Mouse (Mus musculus) neural tube, embryonic 10.5 days (tissue): ENCODE measurements around the gene Mtnr1b.
"Not testable (repeated sequence)": the region's sequence is repeated elsewhere in the genome, so short reads cannot be mapped to it uniquely, and the experiment has no call there.

Source experiments
- DNase-seq: peaks from one replicate; pipeline ENCODE4 v3.0.0-alpha.2; 2017; ENCODE audit warnings: low spot score; ENCODE audit errors: extremely low spot score

Gene Mtnr1b

DNA sequence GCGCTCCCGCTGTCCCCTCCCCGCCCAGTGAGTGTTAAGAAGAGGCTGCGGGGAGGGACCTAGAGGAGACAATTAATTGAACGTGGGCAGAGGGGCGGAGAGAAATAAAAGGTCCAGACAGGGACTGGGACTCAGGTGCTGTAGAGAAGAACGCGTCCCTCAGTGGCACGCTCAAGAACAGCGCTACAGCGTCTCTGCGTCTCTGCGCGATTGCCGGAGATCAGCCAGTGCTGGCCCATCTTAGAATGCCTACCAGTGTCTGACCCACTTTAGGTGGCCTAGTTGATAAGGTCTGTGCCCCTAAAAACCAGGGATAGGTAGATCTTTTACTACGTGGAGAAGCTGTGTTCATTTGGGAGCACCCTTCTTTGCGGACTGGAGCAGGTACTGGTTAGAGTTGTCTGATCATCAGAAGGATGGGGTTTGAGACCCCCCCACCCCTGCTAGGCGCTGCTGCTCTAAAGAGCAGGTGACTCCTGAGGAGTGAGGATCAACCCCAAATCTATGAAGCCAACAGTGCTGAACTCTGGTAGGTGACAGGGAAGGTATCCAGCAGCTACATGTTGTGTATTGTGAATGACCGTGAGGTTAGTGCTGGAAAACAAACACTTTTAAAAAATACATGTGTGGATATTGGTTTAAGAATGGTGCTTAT, at the start of gene Mtnr1b:
Gene Mtnr1b, minus strand, starts transcription at position 51 of the 655 bp plus-strand sequence.
- no peak for DNase-seq

DNA sequence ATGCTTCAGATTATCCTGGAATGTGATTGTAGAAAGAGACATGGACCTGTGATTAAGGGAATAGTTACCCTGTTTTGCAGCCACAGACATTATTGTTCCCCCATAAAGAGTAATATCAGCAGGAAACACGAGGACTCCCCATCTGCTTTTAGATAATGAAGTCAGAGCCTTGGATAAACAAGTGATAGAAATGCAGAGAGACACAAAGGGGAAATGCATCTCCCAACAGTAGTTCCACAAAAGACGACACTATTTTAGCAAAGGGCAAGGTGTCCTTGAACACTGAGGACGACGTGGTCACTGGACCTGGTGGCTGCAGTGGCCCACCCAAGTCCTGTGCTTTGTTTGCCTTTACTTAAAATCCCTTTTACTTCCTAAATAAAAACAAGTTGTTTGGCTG, 45.9 kb upstream of the Mtnr1b start:
- DNase-seq: no peak

DNA sequence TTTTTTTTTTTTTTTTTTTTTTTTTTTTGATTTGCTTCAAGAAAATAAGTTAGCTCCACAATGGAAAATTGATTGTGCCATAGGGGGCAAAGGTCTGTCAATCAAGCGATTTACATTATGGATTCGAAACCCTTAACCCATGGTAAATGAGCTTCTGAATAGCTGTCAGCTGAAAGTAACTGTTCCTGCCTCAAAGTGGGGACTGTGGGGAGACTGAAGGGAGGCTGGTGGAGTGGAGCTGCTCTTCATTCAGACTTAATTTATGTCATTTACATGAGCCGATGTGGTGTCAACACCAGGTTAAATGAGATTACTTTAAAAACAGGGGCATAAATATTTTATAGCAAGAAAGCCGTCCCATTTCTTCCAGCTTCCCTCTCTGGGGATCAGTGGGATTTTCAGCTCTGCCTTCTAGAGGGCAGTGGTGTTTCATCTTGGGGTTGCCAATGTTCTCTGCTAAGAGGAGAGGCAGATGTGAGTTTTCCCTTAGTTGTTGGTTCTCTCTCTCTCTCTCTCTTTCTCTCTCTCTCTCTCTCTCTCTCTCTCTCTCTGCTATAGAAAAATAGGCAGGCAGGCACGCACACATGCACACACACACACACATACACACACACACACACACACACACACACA, 45.1 kb upstream of the Mtnr1b start:
- DNase-seq: no peak

DNA sequence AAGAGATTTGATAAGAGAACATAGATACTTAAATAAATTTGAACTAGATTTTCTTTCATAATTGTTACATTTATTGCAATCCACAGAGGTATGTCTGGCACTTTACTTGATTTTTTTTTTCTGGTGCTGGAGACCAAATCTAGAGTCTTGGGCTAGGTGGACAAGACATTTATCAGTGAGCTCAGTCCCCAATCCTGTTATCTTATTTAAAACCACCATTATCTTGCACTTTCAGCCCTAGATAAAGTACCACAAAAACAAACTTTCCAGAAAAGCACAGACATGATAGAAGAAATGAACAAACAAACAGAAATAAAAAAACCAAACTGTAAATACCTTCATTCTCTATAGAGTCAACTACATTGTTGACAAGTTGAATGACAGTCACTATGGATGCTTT, 42.2 kb upstream of the Mtnr1b start:
- DNase-seq: no peak

DNA sequence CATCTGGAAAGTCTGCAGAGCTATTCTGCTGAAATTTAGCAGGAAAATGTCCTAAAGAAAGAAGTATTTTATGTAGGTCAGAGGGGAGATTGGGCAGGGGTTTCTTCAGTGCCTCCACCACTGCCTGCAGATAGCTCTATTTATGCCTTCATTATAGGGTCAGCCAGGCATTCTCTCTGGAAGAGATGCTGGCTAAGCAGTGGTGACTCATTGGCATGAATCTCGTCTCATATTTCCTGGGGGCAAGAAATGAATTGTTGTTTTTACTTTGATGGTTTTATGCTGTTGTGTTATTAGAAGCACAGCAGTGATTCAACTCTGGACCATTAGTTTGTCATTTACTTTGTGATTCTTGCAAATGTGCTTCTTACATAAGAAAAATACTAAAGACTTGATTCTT, 38.4 kb upstream of the Mtnr1b start:
- no peak for DNase-seq

DNA sequence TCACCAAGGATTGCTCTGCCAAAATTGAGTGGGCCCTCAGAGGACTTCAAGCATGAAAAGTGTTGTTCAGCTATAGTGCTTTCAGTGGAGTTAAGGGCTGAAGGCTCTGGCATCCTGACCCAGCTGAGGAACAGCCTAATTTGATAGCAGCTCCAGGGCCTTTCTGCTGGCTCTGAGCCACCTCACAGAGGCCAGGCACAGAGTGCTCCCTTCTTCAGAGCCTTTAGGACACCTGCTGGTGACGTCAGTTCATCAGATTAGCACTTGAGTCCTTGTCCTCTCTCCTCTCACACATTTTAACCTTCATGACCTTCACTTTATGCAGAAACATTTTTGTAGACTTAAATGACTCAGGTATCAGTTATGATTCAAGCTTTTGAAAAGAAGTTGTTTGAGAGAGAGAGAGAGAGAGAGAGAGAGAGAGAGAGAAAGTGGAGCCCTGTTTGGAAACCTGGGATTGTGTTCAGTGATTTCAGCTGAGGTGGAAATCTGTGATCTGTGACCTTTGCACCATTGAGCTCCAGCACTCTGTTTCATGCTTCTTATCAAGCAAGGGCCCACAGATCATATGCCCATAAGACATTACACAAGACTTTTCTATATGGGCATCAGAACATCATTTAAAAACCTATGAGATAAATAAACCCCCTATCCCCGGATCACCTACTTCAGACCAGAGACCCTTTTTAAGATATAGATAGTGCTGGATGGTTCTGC, 35.2 kb upstream of the Mtnr1b start:
- DNase-seq: no peak

DNA sequence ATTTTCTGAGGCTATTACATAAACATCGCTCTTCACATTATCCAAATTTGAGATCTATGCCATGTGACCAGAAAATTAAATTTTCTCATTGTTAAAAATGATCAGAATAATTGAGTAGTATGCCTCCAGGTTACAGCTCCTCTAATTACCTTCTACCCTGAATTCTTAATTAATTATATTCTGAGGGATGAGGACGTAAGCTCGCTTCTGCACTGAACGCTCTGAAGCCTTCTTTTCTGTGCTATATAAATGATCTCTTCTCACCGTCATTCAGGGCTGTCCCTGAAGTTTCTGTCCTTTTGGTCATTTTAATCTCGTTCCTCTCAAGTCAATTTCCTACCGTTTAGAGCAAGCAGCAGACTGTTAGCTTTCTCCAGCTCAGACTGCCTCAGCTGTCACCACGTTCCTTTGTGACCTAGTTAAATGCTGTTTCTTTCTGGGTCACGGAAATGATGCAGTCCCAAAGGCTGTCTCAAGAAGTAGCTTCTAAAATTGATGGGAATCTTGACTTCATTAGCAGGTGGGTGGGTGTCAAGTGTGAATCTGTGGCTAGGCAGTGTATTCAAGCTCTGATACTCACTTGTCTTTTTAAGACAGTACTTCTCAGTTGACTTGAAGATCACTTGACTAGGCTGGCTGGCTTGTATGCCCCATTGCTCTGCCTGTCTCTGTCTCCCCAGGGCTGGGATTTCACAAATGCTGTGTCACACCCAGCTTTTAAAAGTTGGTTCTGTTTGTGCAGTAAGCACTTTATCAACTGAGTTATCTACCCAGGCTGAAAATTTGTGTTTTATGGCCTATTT, 29.8 kb upstream of the Mtnr1b start:
- DNase-seq: no peak

DNA sequence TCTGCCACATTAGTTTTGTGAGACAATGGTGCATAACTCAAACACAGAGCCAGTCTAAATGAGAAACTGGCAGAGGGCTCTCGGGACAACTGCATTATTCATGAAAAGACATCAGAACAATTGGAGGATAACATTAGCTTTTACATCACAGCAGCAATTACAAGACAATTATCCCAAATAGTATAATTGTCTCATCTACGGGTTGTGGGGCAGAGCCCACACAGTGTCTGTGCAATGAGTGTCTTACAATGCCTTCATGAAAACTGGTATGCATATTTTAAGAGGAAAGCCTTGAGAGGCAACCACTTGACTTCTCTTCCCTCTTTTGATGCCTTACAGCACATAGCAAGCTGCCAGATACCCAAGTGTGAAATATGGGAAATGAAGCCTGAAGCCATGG, 23.8 kb upstream of the Mtnr1b start:
- DNase-seq: no peak

DNA sequence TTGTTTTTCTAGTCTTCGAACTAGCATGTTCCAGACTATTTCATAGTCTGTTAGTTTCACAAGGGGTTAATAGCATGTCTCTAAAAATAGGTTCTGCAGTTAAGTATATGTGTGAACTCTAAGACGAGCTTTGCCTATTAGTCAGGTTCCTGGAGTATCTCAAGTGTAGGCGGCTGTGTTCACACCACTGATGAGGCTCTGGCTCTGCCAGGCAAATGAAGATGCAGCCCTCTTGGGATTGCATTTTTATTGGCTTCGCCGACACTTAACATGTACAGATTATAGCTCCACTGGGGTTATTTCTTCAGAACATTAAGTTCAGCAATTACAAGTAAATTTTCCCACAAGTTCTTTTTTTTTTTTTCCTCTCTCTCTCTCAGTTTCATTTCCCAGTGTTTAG, 12.4 kb upstream of the Mtnr1b start:
- DNase-seq: no peak

DNA sequence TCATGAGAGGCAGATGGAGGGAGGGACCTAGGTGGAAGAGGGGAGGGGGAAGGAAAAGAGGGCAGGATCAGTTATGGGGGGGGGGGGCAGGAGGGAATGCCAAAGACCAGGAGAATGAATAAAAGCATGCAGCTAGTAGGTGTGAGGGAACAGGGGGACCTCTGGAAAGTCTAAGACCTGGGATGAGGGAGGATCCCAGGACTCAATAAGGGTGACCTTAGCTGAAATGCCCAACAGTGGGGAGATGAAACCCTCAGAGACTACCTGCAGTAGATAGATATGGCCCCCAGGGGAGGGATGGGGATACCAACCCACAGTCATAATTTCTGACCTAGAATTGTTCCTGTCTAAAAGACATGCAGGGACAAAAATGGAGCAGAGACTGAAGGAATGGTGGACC, 6.4 kb upstream of the Mtnr1b start:
- DNase-seq: no peak

DNA sequence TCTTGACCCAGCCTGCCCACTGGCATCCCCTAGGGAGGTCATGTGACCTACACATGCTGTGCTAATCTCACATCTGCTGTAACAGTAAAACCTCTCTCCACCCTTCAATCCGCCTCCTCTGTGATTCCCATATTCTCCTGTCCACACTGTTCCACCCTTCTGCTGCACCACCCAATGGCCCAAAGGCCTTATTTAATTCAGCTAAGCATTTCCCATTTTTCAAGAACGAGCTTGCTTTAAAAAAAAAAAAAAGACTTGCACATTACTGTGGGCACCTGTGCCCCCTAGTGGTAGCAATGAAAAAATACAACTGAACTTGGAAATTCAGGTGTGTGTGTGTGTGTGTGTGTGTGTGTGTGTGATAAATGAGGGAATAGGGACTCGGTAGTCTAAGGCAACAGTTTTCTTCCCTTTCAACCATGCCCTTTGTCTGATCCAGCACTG, 5.8 kb upstream of the Mtnr1b start:
- DNase-seq: peak; percentile 38

DNA sequence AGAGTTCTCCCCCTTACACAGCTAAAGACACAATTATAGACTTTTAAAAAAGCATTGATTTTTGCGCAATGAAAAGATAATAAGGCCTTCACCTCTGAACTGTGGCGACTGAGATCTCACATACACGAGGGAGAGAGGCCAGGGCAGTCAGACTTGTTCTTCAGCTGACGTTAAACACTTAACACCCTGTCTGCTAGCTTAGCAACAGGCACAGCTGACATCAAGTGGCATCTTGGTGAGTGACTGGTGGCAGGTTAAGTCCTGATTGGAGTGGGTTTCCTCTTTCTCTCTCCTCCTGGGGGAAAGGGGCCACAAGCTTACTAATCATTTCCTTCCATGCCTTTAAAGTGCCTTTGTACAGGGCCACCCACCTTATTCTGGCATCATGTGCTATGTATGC, 4.3 kb downstream of the Mtnr1b start:
- no peak for DNase-seq

DNA sequence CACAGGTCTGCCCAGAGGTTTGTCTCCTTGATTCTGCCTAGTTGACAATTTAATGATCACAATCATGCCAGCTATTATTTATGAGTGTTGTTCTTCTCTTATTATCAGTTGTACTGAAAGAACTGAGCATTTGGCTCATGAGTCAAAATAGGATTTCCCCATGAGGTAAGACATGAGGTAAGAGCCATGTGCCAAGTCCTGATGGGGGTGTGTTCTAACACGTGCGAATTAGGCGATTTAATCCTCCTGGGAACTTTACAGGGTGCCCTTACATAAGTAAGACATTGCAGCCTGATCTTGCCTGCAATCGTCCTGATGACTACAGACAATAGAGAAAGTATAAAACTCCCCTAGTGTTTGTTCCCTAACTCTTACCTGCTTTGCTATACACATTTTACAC, 4.9 kb downstream of the Mtnr1b start:
- DNase-seq: no peak

DNA sequence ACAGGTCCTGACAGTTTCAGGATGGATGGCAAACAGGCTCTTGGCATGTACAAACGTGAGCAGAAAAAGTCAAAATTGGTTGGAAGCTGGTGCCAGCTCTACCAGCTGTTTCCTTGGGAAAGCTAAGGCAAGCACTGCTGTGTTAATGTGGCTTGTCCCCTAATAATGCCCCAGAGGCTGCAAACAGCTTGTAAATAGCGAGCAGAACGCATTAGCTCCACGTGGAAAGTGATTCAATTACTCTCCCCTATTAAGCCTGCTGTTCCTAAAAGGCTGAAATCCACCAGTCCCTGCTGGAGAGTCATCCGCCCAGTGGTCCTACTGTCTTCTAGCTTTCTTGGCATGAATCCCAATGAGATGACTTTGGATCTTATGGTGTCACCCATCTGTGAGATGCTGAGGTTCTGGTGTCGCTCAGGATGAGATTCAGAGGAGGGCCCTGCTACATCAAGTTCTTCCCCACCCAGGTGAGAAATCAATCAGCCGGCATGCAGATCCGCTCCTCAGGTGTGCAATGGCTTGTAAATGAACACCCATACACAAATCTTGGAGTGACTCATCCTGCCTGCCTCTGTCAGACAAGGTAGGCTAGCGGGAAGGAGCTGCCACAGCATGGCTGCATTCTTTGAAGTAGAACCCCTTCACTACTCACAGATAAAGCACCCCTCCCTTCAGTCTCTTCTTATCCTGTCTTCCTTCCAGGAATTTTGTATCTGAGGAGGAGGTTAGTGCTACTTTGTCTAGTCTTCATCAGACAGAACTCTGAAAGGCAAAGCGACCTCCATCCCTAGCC, 7.9 kb downstream of the Mtnr1b start:
- DNase-seq: no peak

DNA sequence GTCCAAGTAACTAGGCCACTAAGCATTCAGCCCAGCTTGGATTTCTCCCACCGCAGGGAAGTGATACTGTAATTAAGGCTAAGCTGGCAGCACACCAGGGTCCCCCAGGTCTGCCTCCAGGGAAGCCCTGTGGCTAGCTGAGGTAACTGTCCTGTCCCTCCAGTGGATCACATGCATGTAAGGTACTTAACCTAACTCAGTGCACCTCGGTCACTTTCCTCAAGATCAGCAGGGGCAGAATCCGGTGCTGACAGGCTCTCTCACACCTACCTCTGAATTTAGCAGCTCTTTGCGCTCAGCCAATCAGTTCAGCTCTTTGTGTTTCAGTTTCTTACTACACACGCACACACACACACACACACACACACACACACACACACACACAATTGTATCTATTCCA, 13.0 kb downstream of the Mtnr1b start:
- no peak for DNase-seq

DNA sequence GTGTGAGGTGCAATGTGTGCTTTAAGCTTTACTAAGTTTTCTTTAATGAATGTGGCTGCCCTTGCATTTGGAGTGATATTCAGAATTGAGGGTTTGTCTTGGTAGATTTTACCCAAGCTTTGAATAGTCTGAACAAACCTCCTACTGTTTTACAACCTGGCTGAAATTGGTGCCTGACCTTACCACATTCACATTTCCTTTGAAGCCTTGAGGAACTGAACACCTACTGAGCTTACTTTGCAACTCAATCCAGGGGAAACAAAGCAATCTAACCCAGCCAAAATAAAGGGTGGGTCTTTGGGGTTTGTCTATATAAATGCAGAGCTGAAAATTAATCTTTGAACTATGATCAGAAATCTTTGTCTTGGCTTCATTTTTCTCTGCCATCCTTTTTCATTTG, 23.6 kb downstream of the Mtnr1b start:
- DNase-seq: no peak

DNA sequence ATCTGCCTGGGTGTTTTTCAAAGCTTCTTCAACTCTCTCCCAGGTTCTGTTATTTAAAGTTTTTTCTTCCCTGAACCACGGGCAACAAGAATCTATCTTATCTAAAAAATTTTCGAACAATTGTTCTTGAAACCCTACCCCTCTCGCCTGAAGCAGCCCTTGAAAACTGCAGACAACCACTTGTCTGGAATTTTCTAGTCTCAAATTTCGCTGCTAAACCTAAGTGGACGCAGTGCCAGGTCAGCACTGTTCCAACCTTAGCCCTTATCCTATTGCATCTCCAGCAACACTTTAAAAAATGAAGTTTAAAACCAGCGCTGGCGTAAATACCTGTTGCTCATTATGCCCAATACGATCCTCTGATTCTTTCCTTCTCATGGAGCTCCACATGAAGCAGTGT, 29.0 kb downstream of the Mtnr1b start:
- DNase-seq: no peak

DNA sequence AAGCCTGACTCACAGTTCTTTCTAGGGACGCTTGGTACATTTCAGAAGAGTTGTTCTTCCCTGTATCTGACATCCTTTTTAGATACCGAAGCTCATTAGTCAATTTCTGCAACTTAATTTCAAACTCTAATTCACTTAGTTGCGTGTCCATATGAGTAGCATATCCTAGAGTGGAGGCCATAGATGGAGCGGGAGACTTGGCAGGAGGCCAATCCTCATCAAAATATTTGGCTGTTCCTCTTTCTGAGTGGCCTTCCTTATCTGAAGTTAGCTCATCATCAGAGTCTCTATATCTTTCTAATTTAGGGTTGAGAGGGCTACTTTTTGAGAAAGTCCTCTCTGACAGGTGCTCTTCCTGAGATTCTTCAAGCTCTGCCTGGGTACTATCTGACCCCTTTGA, 29.4 kb downstream of the Mtnr1b start:
- not testable (repeated sequence) for DNase-seq

DNA sequence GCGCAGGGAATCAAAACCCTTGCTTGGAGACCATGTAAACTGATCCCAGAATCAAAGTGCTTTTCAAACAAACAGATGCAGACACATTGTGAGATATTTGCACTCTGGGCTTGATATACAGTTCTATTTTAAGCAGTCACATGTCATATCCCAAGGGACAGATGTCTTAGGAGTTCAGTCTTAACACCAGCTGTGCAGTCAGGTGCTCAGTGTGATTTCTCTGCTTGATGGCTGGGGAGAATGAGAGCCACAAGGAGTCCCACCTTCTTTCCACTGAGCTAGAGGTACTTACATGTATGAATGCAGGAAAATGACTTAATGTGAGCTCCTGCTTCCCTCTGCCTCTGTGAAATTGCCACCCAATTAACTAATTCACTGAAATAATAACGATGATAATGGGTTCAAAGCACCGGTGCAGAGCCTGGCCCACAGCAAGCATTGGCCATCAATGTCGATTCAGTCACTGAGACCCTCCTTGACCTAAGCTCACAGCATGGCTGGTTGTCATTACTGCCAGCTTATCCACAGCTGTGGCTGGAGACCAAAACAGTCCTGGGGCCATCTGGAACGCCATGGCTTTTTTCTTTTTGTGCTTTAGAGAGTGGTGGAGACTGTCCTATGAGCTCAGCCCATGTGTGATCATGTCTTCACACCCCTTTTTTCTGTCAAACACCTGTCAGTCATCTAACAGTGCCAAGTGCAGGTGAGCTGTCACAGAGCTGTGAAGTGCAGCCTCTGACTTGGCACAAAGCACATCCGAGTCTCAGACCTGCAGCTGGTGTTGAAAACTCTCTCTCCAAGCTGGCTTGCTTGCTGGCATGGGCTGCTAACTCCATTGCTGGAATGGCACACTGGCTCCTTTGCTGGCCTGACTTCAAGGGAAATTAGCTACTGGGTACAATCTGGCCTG, 61.1 kb downstream of the Mtnr1b start:
- DNase-seq: no peak

DNA sequence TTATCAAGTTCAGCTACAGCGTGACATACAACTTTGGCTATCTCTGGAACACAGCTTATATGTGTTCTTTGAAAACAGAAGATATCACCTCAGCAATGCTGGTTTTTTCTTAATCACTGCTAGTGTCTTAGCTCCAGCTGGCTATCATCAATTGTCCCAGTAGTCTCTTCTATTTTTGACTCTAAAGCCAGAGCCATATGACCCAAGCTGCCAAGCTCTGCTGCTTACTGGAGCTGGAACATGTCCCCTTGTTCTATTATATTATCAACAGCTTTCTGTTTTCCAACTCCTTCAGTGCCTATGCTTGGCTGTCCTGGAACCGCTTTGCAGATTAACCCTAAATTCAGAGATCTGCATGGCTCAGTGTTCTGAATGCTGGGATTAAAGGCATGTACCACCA, 70.1 kb downstream of the Mtnr1b start:
- no peak for DNase-seq
